Mouse (Mus musculus): ENCODE data around the gene Olfr459. TPM values are rescaled to one million over a fixed set of nuclear protein-coding genes. Genes with fewer than 3 reads are reported as not detected.

Gene Olfr459
- polyA plus RNA-seq (2015; fragmentation: Nextera tagmentation; extraction: Ambion mirVana): not detected in 2 replicates

DNA sequence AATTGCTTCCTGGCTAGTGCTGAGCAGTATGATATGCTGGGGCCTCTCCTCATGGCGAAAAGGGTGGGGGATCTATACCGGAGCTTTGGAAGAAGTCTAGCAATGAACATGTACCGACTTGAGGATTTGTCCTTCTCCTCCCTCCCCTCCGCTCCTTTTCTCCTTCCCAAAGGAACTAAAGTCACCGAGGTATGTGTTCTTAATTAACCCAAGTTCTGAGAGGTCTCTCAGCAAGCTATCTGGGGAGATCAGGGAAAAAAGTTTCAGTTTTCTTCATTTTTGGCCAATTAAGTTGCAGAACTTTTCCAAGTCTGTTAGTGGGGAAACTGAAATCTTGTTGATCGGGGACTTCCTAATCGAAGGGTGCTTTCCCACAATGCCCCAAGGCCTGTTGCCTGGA is at the start of gene Olfr459:
Olfr459 (minus strand) TSS at position 101 of the 400 bp plus-strand sequence.

Other genes with a start within 250 kb of the Olfr459 start
- gene Ephb6, start 169.7 kb downstream of the Olfr459 start, polyA plus RNA-seq (2015; fragmentation: Nextera tagmentation; extraction: Ambion mirVana): 1.6 and 3.6 TPM in 2 replicates
- gene Trpv6, start 138.8 kb downstream of the Olfr459 start, polyA plus RNA-seq (2015; fragmentation: Nextera tagmentation; extraction: Ambion mirVana): 0.06 TPM in 1 of 2 replicates, not detected in the other
- 0.05 and 0.13 TPM in 2 replicates for gene Trpv5, start 94.4 kb downstream of the Olfr459 start, polyA plus RNA-seq (2015; fragmentation: Nextera tagmentation; extraction: Ambion mirVana)
- gene Llcfc1, start 90.7 kb downstream of the Olfr459 start, polyA plus RNA-seq (2015; fragmentation: Nextera tagmentation; extraction: Ambion mirVana): 0.23 TPM in 1 of 2 replicates, not detected in the other
- gene Kel, start 70.8 kb downstream of the Olfr459 start, polyA plus RNA-seq (2015; fragmentation: Nextera tagmentation; extraction: Ambion mirVana): 134 and 147 TPM in 2 replicates
- gene Pip, start 72.4 kb upstream of the Olfr459 start, polyA plus RNA-seq (2015; fragmentation: Nextera tagmentation; extraction: Ambion mirVana): not detected in 2 replicates
- not detected in 2 replicates for gene Sval2, start 77.8 kb upstream of the Olfr459 start, polyA plus RNA-seq (2015; fragmentation: Nextera tagmentation; extraction: Ambion mirVana)
- gene Sval1, start 176.5 kb upstream of the Olfr459 start, polyA plus RNA-seq (2015; fragmentation: Nextera tagmentation; extraction: Ambion mirVana): not detected in 2 replicates
- gene Sval3, start 193.0 kb upstream of the Olfr459 start, polyA plus RNA-seq (2015; fragmentation: Nextera tagmentation; extraction: Ambion mirVana): not detected in 2 replicates

Data from spleen, postnatal 0 days (tissue).